Mouse (Mus musculus): ENCODE measurements at regions not wholly inside any gene's neighbourhood (a gene's known extent, or its start where the extent isn't known, plus 50 kb on each side); places are given as distances from the start of the nearest gene placed in this dataset.

DNA sequence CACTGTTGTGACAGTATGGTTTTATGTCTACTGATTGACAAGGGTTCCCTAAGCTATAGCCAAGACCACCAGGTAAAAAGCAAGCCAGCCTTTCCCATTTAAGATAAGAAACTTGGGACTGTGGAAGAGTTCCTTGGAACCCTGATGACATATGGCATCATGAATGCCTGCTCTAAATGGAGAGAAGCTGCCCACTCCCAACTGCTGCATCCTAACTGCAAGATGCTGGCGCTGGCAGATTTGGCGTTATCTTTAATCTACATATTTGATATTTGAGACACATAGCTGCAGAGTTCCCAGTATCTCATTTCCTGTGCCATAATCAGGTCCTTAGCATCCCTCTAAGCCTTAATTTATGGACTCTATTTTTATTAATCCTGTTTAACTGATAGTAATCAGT is 200.4 kb upstream of the Arpp21 start:
- no peak for TF ChIP-seq GATA1 (IDR thresholded peaks at IDR 0.05; ENCODE audit: borderline replicate concordance, low read length)
- TF ChIP-seq FLI1 (IDR thresholded peaks at IDR 0.05; ENCODE audit: low read length): no peak

All from megakaryocyte, embryonic 14.5 days (primary cell).